ENCODE assay signal across 8 mouse cellular contexts in genomic region chr9:79721056-79721455, GRCm38 (mm10). TPM values are rescaled to one million over a fixed set of nuclear protein-coding genes. Genes with fewer than 3 reads are reported as not detected.
A peak's percentile ranks its signal among the peaks of the same experiment; 100 is the strongest.
DNase-seq lines count a peak whose midpoint lies in the region; ATAC-seq lines count a peak whose summit lies in the region.

No protein-coding gene starts in this region.

- peak; percentile 61 for DNase-seq in gastrocnemius, postnatal 10 days
- DNase-seq in gastrocnemius, adult 8-10 months (ENCODE audit: low spot score in 2 of 2): no peak
- peak; percentile 62 for DNase-seq in ES-CJ7 (ENCODE audit: low read depth, low spot score)
- peak; percentile 70 to 78 for DNase-seq in layer of hippocampus, postnatal 10 days (ENCODE audit: low spot score in 2 of 2)
- DNase-seq in c-Kit-positive CD71-positive TER-119-positive erythroid progenitor cells, embryonic 14.5 days (ENCODE audit: low spot score): no peak

- 11% methylated on average over 9 of the region's 9 CpGs for WGBS in heart, embryonic 16.5 days
- 9% methylated on average over 9 of the region's 9 CpGs for WGBS in midbrain, embryonic 15.5 days

- peaks cover 3% of the 10 kb centered on the region for H3K9me3 ChIP-seq in heart, embryonic 16.5 days (replicated peaks; ENCODE audit: control insufficient read depth, low read length)
- no peaks in the 10 kb centered on the region for H3K9me3 ChIP-seq in midbrain, embryonic 15.5 days

- H3K4me3 ChIP-seq in heart, embryonic 16.5 days (ENCODE audit: low read length): no peak overlapping the region
- H3K4me3 ChIP-seq in midbrain, embryonic 15.5 days: peak overlapping the region; percentile 9; the same call in 1 of the 2 replicates

- peaks cover 15% of the 10 kb centered on the region for H3K4me1 ChIP-seq in heart, embryonic 16.5 days (ENCODE audit: control insufficient read depth, insufficient read depth, low read length)
- peaks cover 41% of the 10 kb centered on the region for H3K4me1 ChIP-seq in midbrain, embryonic 15.5 days

- ATAC-seq in common myeloid progenitor, adult 5-6 weeks (replicated peaks; ENCODE audit: low read depth, poor library complexity, severe bottlenecking): peak; percentile 36; the same call in 1 of the 2 replicates
- ATAC-seq in heart, embryonic 16.5 days (replicated peaks; ENCODE audit: extremely low read depth, insufficient read depth, low FRiP score): no peak
- ATAC-seq in midbrain, embryonic 15.5 days (replicated peaks): peak; percentile 37

- no peak overlapping the region for H3K9ac ChIP-seq in heart, embryonic 16.5 days (ENCODE audit: low read length)
- no peak overlapping the region for H3K9ac ChIP-seq in midbrain, embryonic 15.5 days

- H3K27ac ChIP-seq in heart, embryonic 16.5 days (ENCODE audit: low read length): no peak overlapping the region
- no peak overlapping the region for H3K27ac ChIP-seq in midbrain, embryonic 15.5 days

- H3K4me2 ChIP-seq in heart, embryonic 16.5 days (ENCODE audit: low read depth, low read length): peak overlapping the region; percentile 37
- peak overlapping the region; percentile 41 for H3K4me2 ChIP-seq in midbrain, embryonic 15.5 days

- H3K36me3 ChIP-seq in heart, embryonic 16.5 days (ENCODE audit: control insufficient read depth, insufficient read depth): no peaks in the 10 kb centered on the region
- no peaks in the 10 kb centered on the region for H3K36me3 ChIP-seq in midbrain, embryonic 15.5 days (replicated peaks)

- H3K27me3 ChIP-seq in heart, embryonic 16.5 days (ENCODE audit: control insufficient read depth, insufficient read depth, low read length): peaks cover 16% of the 10 kb centered on the region
- peaks cover 31% of the 10 kb centered on the region for H3K27me3 ChIP-seq in midbrain, embryonic 15.5 days (replicated peaks)

RNA-seq across cellular contexts. Expression of gene Col12a1, which starts 2.4 kb away (rescaled TPM):
- 100 to 1,000 TPM in 1 of 2 experiments, 10 to 100 TPM in 1; 95.2 to 143 TPM for total RNA-seq in gastrocnemius, postnatal 10 days (2021)
- total RNA-seq in gastrocnemius, adult 8-10 months (2022): 1 to 10 TPM; 2.3 to 6.2 (median 4.3) TPM
- total RNA-seq in common myeloid progenitor, adult 5-6 weeks (2017): not detected in 2 replicates
- 13.2 and 15.7 TPM in 2 replicates for polyA plus RNA-seq in heart, embryonic 16.5 days (2015; fragmentation: Nextera tagmentation; extraction: Ambion mirVana)
- total RNA-seq in layer of hippocampus, postnatal 10 days (2021): 10 to 100 TPM; 10.9 to 15.5 TPM
- 4.8 and 5.6 TPM in 2 replicates for polyA plus RNA-seq in midbrain, embryonic 15.5 days (2015; fragmentation: Nextera tagmentation; extraction: Ambion mirVana)

RNA-seq across cellular contexts. Expression of gene Cox7a2, which starts 38.6 kb away (rescaled TPM):
- total RNA-seq in gastrocnemius, postnatal 10 days (2021): 100 to 1,000 TPM; 471 to 585 TPM
- total RNA-seq in gastrocnemius, adult 8-10 months (2022): 100 to 1,000 TPM; 335 to 396 (median 388) TPM
- total RNA-seq in common myeloid progenitor, adult 5-6 weeks (2017): 99.8 and 129 TPM in 2 replicates
- polyA plus RNA-seq in heart, embryonic 16.5 days (2015; fragmentation: Nextera tagmentation; extraction: Ambion mirVana): 1,523 and 1,607 TPM in 2 replicates
- total RNA-seq in layer of hippocampus, postnatal 10 days (2021): 100 to 1,000 TPM; 306 to 341 TPM
- polyA plus RNA-seq in midbrain, embryonic 15.5 days (2015; fragmentation: Nextera tagmentation; extraction: Ambion mirVana): 735 and 766 TPM in 2 replicates

Comparison
In these comparisons a context has a peak if more than half of its experiments do, and no peak if none do; other contexts are left out.
1. DNase-seq: peak in gastrocnemius, postnatal 10 days (single experiment), ES-CJ7 (single experiment) and layer of hippocampus, postnatal 10 days (2 of 2); none in gastrocnemius, adult 8-10 months (0 of 2) and c-Kit-positive CD71-positive TER-119-positive erythroid progenitor cells, embryonic 14.5 days (single experiment).
2. RNA of gene Col12a1, which starts 2.4 kb away (total RNA-seq): 95.2 to 143 TPM in gastrocnemius, postnatal 10 days; 10.9 to 15.5 TPM in layer of hippocampus, postnatal 10 days, 2.3 to 6.2 TPM in gastrocnemius, adult 8-10 months and not detected in common myeloid progenitor, adult 5-6 weeks; every median in the first group is over 4 times any median in the second.